Mouse (Mus musculus) testis, adult 2 months (tissue): ENCODE results near the gene Flt3l. TPM values are rescaled to one million over a fixed set of nuclear protein-coding genes. Genes with fewer than 3 reads are reported as not detected.

Source experiments
- H3K27ac ChIP-seq: fragments of 200-500 bp; 2 replicates; pipeline ENCODE4 v1.5.1; 2012; ENCODE audit warnings: low read depth, low read length; ENCODE audit not compliant: control insufficient read depth, insufficient read depth
- H3K27me3 ChIP-seq: fragments of 200-500 bp; 2 replicates; pipeline ENCODE4 v1.6.1; 2012; ENCODE audit warnings: mild to moderate bottlenecking, low read length, moderate library complexity; ENCODE audit not compliant: control insufficient read depth, insufficient read depth
- H3K36me3 ChIP-seq: fragments of 200-500 bp; 2 replicates; pipeline ENCODE4 v1.6.1; 2012; ENCODE audit warnings: mild to moderate bottlenecking, low read length; ENCODE audit not compliant: control insufficient read depth, insufficient read depth
- H3K4me1 ChIP-seq: fragments of 200-500 bp; 2 replicates; pipeline ENCODE4 v1.6.1; 2012; ENCODE audit warnings: low read length; ENCODE audit not compliant: control insufficient read depth, insufficient read depth
- H3K4me3 ChIP-seq: fragments of 200-500 bp; 2 replicates; pipeline ENCODE4 v1.5.1; 2012; ENCODE audit warnings: low read depth, mild to moderate bottlenecking, low read length, moderate library complexity, mixed read lengths; ENCODE audit not compliant: control insufficient read depth
- CTCF ChIP-seq: fragments of 200-500 bp; IDR thresholded peaks from 2 replicates; pipeline ENCODE4 v1.5.1; 2012; ENCODE audit warnings: low read depth, mild to moderate bottlenecking, inconsistent platforms, low read length, moderate library complexity; ENCODE audit not compliant: control insufficient read depth, insufficient read depth, insufficient replicate concordance
- POLR2A ChIP-seq: fragments of 200-500 bp; IDR thresholded peaks from 2 replicates; pipeline ENCODE4 v1.6.1; 2012; ENCODE audit warnings: low read depth, mild to moderate bottlenecking, inconsistent platforms, low read length, moderate library complexity; ENCODE audit not compliant: control insufficient read depth
- polyA plus RNA-seq: library from polyadenylated mRNA; depleted of rRNA; stranded (reverse); fragments of >200 nt; gene quantifications from 2 replicates; pipeline ENCODE4 v1.2.3, GENCODE M21; 2012

Gene Flt3l
- polyA plus RNA-seq, 1 experiment: 3.9 TPM

- no peaks in the 10 kb centered on the region for H3K36me3 ChIP-seq
- no peaks in the 10 kb centered on the region for H3K27me3 ChIP-seq
- H3K27ac ChIP-seq: no peak overlapping the region; the same call in 1 of the 2 replicates
- peaks cover 2% of the 10 kb centered on the region; the same call in 1 of the 2 replicates for H3K4me1 ChIP-seq
- H3K4me3 ChIP-seq: no peak overlapping the region
- no peak for TF ChIP-seq CTCF
Observed at GRCm38 (mm10) chr7:45150321-45150720, 14.1 kb upstream of the Flt3l start.

- no peak overlapping the region for H3K4me3 ChIP-seq
- TF ChIP-seq CTCF (no peak), POLR2A (no peak)
- H3K4me1 ChIP-seq: no peaks in the 10 kb centered on the region
- no peaks in the 10 kb centered on the region for H3K27me3 ChIP-seq
- H3K27ac ChIP-seq: no peak overlapping the region
- no peaks in the 10 kb centered on the region for H3K36me3 ChIP-seq
Observed at GRCm38 (mm10) chr7:45149545-45149944, 13.3 kb upstream of the Flt3l start.

GRCm38 (mm10) chr7:45148534-45149098, 12.4 kb upstream of the Flt3l start:
- Histone ChIP-seq H3K27me3 (no peaks in the 10 kb centered on the region), H3K4me3 (no peak overlapping the region), H3K36me3 (no peaks in the 10 kb centered on the region), H3K4me1 (no peaks in the 10 kb centered on the region), H3K27ac (no peak overlapping the region)
- TF ChIP-seq POLR2A (no peak), CTCF (no peak)

- Histone ChIP-seq H3K36me3 (no peaks in the 10 kb centered on the region), H3K4me1 (no peaks in the 10 kb centered on the region), H3K27me3 (no peaks in the 10 kb centered on the region), H3K4me3 (no peak overlapping the region), H3K27ac (no peak overlapping the region)
- TF ChIP-seq CTCF: no peak
Observed at GRCm38 (mm10) chr7:45147899-45148298, 11.7 kb upstream of the Flt3l start.

GRCm38 (mm10) chr7:45147267-45147666, 11.0 kb upstream of the Flt3l start:
- TF ChIP-seq POLR2A: no peak
- no peak for TF ChIP-seq CTCF
- Histone ChIP-seq H3K27me3 (no peaks in the 10 kb centered on the region), H3K4me1 (no peaks in the 10 kb centered on the region), H3K36me3 (no peaks in the 10 kb centered on the region), H3K4me3 (no peak overlapping the region), H3K27ac (no peak overlapping the region)

- no peak overlapping the region for H3K4me3 ChIP-seq
- TF ChIP-seq CTCF (no peak), POLR2A (no peak)
- no peaks in the 10 kb centered on the region; the same call in 1 of the 2 replicates for H3K4me1 ChIP-seq
- H3K36me3 ChIP-seq: no peaks in the 10 kb centered on the region
- H3K27ac ChIP-seq: no peak overlapping the region
- no peaks in the 10 kb centered on the region for H3K27me3 ChIP-seq
Observed at GRCm38 (mm10) chr7:45145460-45145859, 9.2 kb upstream of the Flt3l start.

GRCm38 (mm10) chr7:45144368-45145174, 8.3 kb upstream of the Flt3l start:
- no peaks in the 10 kb centered on the region for H3K36me3 ChIP-seq
- no peaks in the 10 kb centered on the region; the same call in none of the 2 replicates for H3K4me1 ChIP-seq
- H3K4me3 ChIP-seq: no peak overlapping the region
- no peak overlapping the region for H3K27ac ChIP-seq
- no peak for TF ChIP-seq CTCF
- TF ChIP-seq POLR2A: no peak
- H3K27me3 ChIP-seq: no peaks in the 10 kb centered on the region

- Histone ChIP-seq H3K27me3 (no peaks in the 10 kb centered on the region), H3K36me3 (no peaks in the 10 kb centered on the region), H3K4me3 (no peak overlapping the region), H3K4me1 (no peaks in the 10 kb centered on the region; the same call in none of the 2 replicates), H3K27ac (no peak overlapping the region)
- TF ChIP-seq CTCF (no peak), POLR2A (no peak)
Observed at GRCm38 (mm10) chr7:45141914-45142313, 5.7 kb upstream of the Flt3l start.
